Mouse (Mus musculus): ENCODE measurements around the gene Ccnyl1.

Gene Ccnyl1

GRCm38 (mm10) chr1:64738180-64738555 lies 47.9 kb downstream of the Ccnyl1 start:
- DNase-seq (ENCODE audit: low spot score in 2 of 2): no peak

GRCm38 (mm10) chr1:64738661-64739082 lies 48.4 kb downstream of the Ccnyl1 start:
- DNase-seq (ENCODE audit: low spot score in 2 of 2): no peak

GRCm38 (mm10) chr1:64742741-64743408 lies 52.6 kb downstream of the Ccnyl1 start:
- no peak for DNase-seq (ENCODE audit: low spot score in 2 of 2)

GRCm38 (mm10) chr1:64744616-64745015 lies 54.4 kb downstream of the Ccnyl1 start:
- no peak for DNase-seq (ENCODE audit: low spot score in 2 of 2)

- DNase-seq (ENCODE audit: low spot score in 2 of 2): no peak
Measured at GRCm38 (mm10) chr1:64753109-64753508, 62.9 kb downstream of the Ccnyl1 start.

- DNase-seq (ENCODE audit: low spot score in 2 of 2): no peak
Measured at GRCm38 (mm10) chr1:64753668-64754067, 63.4 kb downstream of the Ccnyl1 start.

GRCm38 (mm10) chr1:64754658-64755057 lies 64.4 kb downstream of the Ccnyl1 start:
- no peak for DNase-seq (ENCODE audit: low spot score in 2 of 2)

- no peak for DNase-seq (ENCODE audit: low spot score in 2 of 2)
Measured at GRCm38 (mm10) chr1:64755971-64756639, 65.8 kb downstream of the Ccnyl1 start.

- no peak for DNase-seq (ENCODE audit: low spot score in 2 of 2)
Measured at GRCm38 (mm10) chr1:64756640-64757030, 66.4 kb downstream of the Ccnyl1 start.

GRCm38 (mm10) chr1:64757254-64757653 lies 67.0 kb downstream of the Ccnyl1 start:
- no peak for DNase-seq (ENCODE audit: low spot score in 2 of 2)

- no peak for DNase-seq (ENCODE audit: low spot score in 2 of 2)
Measured at GRCm38 (mm10) chr1:64757766-64758165, 67.5 kb downstream of the Ccnyl1 start.

GRCm38 (mm10) chr1:64761646-64762045 lies 71.4 kb downstream of the Ccnyl1 start:
- DNase-seq (ENCODE audit: low spot score in 2 of 2): no peak

GRCm38 (mm10) chr1:64770169-64770568 lies 79.9 kb downstream of the Ccnyl1 start:
- DNase-seq (ENCODE audit: low spot score in 2 of 2): no peak

- no peak for DNase-seq (ENCODE audit: low spot score in 2 of 2)
Measured at GRCm38 (mm10) chr1:64773305-64773704, 83.0 kb downstream of the Ccnyl1 start.
